23 mouse cellular contexts compared by ENCODE assay signal in the genomic region with DNA sequence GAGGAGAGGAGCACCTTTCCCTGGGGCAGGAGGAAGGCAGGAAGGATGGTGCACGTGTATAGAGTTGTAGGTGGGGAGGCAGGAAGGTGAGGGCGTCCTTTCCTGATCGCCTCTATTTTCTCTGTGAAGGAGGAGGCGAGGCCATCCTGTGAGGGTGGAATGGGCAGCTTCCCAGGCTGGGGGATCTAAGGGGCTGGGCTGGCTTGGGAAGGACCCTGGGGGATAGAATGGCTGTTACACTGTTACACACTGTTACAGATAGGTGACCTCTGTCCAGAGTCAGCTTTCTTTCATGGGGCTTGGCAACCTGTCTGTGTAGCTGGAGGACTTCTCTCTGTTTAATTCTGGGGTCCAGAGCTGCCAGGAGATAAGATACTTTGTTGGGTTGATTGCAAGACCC. TPM values are rescaled to one million over a fixed set of nuclear protein-coding genes. Genes with fewer than 3 reads are reported as not detected.
A peak's percentile ranks its signal among the peaks of the same experiment; 100 is the strongest.
DNase-seq lines count a peak whose midpoint lies in the region; ATAC-seq and TF ChIP-seq lines count a peak whose summit lies in the region.
"Had no signal": no experiment of that assay in that cellular context is flagged by ENCODE, and none has a peak within 500 bp of the region (broad histone marks: within the 10 kb centered on the region; RNA-seq: fewer than 3 reads in every experiment).

No protein-coding gene starts in this region.

- TF ChIP-seq CTCF in kidney, adult 2 months (conservative IDR thresholded peaks at IDR 0.05; ENCODE audit: insufficient read depth, insufficient read length, low read depth, low read length): no peak
- no peak for TF ChIP-seq CTCF in ES-Bruce4 (IDR thresholded peaks at IDR 0.05; ENCODE audit: low read depth, low read length)

- no peak overlapping the region for H3K4me3 ChIP-seq in kidney, embryonic 16.5 days (ENCODE audit: low read length)
- no peak overlapping the region for H3K4me3 ChIP-seq in kidney, adult 2 months (ENCODE audit: insufficient read depth, low read depth, low read length)
- H3K4me3 ChIP-seq in ES-Bruce4 (ENCODE audit: low read depth, low read length): no peak overlapping the region
- H3K4me3 ChIP-seq: embryonic facial prominence, embryonic 10.5 days; embryonic facial prominence, embryonic 12.5 days; forebrain, embryonic 13.5 days; forebrain, embryonic 15.5 days had no signal

- DNase-seq in kidney, adult 2 months: no peak
- DNase-seq in testis, postnatal 10 days (ENCODE audit: low spot score): peak; percentile 58
- DNase-seq in natural killer cell, adult 2 months (ENCODE audit: low spot score in 2 of 2): no peak
- DNase-seq in kidney, postnatal 25 days: no peak
- DNase-seq: adrenal gland, adult 8-10 months; adrenal gland, postnatal 14 days; adrenal gland, postnatal 36 days; cerebellum, adult 11-12 months; cerebellum, adult 2 months; cerebellum, adult 9-10 months; cerebellum, postnatal 10 days; cerebellum, postnatal 25 days had no signal

- H3K9me3 ChIP-seq in kidney, embryonic 16.5 days (ENCODE audit: low read length): peaks cover 3% of the 10 kb centered on the region; the same call in 1 of the 2 replicates
- H3K9me3 ChIP-seq in ES-Bruce4 (replicated peaks; ENCODE audit: control insufficient read depth, insufficient read depth, low read length, poor library complexity, severe bottlenecking): no peaks in the 10 kb centered on the region
- H3K9me3 ChIP-seq: embryonic facial prominence, embryonic 10.5 days; embryonic facial prominence, embryonic 12.5 days; forebrain, embryonic 13.5 days; forebrain, embryonic 15.5 days; G1E had no signal

- 0 out of 2 replicates have a peak, but pooled peaks have one; percentile 32 for ATAC-seq in kidney, embryonic 16.5 days (ENCODE audit: low FRiP score, low TSS enrichment)
- ATAC-seq: activated CD4-positive, CD25-positive, alpha-beta regulatory T cell, adult 4 months; forebrain, embryonic 13.5 days; forebrain, embryonic 15.5 days; Patski had no signal

- TF ChIP-seq EP300 in ES-Bruce4 (IDR thresholded peaks at IDR 0.05; ENCODE audit: insufficient read depth, low read depth, low read length): peak; percentile 57; the same call in 1 of the 2 replicates

- no peak for TF ChIP-seq POLR2A in kidney, adult 2 months (IDR thresholded peaks at IDR 0.05; ENCODE audit: low read depth, low read length)
- no peak for TF ChIP-seq POLR2A in ES-Bruce4 (IDR thresholded peaks at IDR 0.05; ENCODE audit: insufficient read depth, low read length)

- no peaks in the 10 kb centered on the region for H3K36me3 ChIP-seq in kidney, embryonic 16.5 days (ENCODE audit: insufficient read depth, low read length)
- H3K36me3 ChIP-seq in kidney, adult 2 months (ENCODE audit: control insufficient read depth, insufficient read depth, low read length): no peaks in the 10 kb centered on the region
- H3K36me3 ChIP-seq in ES-Bruce4 (ENCODE audit: control insufficient read depth, insufficient read depth, low read length, poor library complexity, severe bottlenecking): no peaks in the 10 kb centered on the region
- H3K36me3 ChIP-seq: embryonic facial prominence, embryonic 10.5 days; embryonic facial prominence, embryonic 12.5 days; forebrain, embryonic 15.5 days; G1E had no signal

- WGBS in kidney, embryonic 16.5 days: 32% methylated on average over 4 of the region's 4 CpGs
- 51% methylated on average over 4 of the region's 4 CpGs for WGBS in kidney, adult 2 months

- H3K4me1 ChIP-seq in kidney, embryonic 16.5 days (ENCODE audit: insufficient read depth, low read length): peaks cover 5% of the 10 kb centered on the region; the same call in 1 of the 2 replicates
- no peaks in the 10 kb centered on the region for H3K4me1 ChIP-seq in kidney, adult 2 months (ENCODE audit: control insufficient read depth, insufficient read depth, low read length)
- peaks cover 7% of the 10 kb centered on the region for H3K4me1 ChIP-seq in ES-Bruce4 (ENCODE audit: control insufficient read depth, insufficient read depth, low read length)
- H3K4me1 ChIP-seq: embryonic facial prominence, embryonic 12.5 days; forebrain, embryonic 13.5 days; forebrain, embryonic 15.5 days had no signal

- no peaks in the 10 kb centered on the region for H3K27me3 ChIP-seq in kidney, embryonic 16.5 days (ENCODE audit: insufficient read depth, low read length)
- no peaks in the 10 kb centered on the region for H3K27me3 ChIP-seq in kidney, adult 2 months (replicated peaks; ENCODE audit: control insufficient read depth, insufficient read depth, low read length)
- H3K27me3 ChIP-seq in ES-Bruce4 (ENCODE audit: control insufficient read depth, insufficient read depth, low read length, poor library complexity, severe bottlenecking): no peaks in the 10 kb centered on the region
- H3K27me3 ChIP-seq: embryonic facial prominence, embryonic 12.5 days; forebrain, embryonic 13.5 days; forebrain, embryonic 15.5 days; Patski had no signal

- no peak overlapping the region for H3K9ac ChIP-seq in kidney, embryonic 16.5 days (replicated peaks; ENCODE audit: low read length)
- no peak overlapping the region for H3K9ac ChIP-seq in ES-Bruce4 (ENCODE audit: low read depth, poor library complexity, severe bottlenecking)
- H3K9ac ChIP-seq: embryonic facial prominence, embryonic 12.5 days; forebrain, embryonic 13.5 days; forebrain, embryonic 15.5 days had no signal

- no peak overlapping the region for H3K4me2 ChIP-seq in kidney, embryonic 16.5 days (replicated peaks; ENCODE audit: low read depth, low read length)
- H3K4me2 ChIP-seq: embryonic facial prominence, embryonic 12.5 days; forebrain, embryonic 13.5 days; forebrain, embryonic 15.5 days had no signal

- no peak overlapping the region for H3K27ac ChIP-seq in kidney, embryonic 16.5 days (ENCODE audit: low read length)
- H3K27ac ChIP-seq in kidney, adult 2 months (ENCODE audit: insufficient read depth, low read depth, low read length): no peak overlapping the region
- H3K27ac ChIP-seq in ES-Bruce4 (ENCODE audit: insufficient read depth, low read length): no peak overlapping the region
- H3K27ac ChIP-seq: embryonic facial prominence, embryonic 10.5 days; embryonic facial prominence, embryonic 12.5 days; forebrain, embryonic 13.5 days; forebrain, embryonic 15.5 days had no signal

RNA-seq across cellular contexts. Expression of gene Gm525, which starts 57.2 kb away (rescaled TPM):
- polyA plus RNA-seq in kidney, embryonic 16.5 days (2015; fragmentation: Nextera tagmentation; extraction: Ambion mirVana): 0.41 and 0.69 TPM in 2 replicates
- 0.69 and 1.6 TPM in 2 replicates for polyA plus RNA-seq in kidney, adult 2 months (2012; rRNA removed)
- not detected in 2 replicates for polyA plus RNA-seq in ES-Bruce4 (2011; ENCODE audit: insufficient read depth, insufficient read length, low read depth, missing spikeins)
- polyA plus RNA-seq: activated CD4-positive, CD25-positive, alpha-beta regulatory T cell, adult 4 months; C2C12; embryonic facial prominence, embryonic 10.5 days; forebrain, embryonic 11.5 days; forebrain, embryonic 13.5 days; forebrain, embryonic 15.5 days; G1E; Patski had no signal
